Mouse (Mus musculus) thymus, adult 2 months (tissue): ENCODE data around the gene Gm6899.

Source experiments
- CTCF ChIP-seq: fragments of 200-500 bp; IDR thresholded peaks from 2 replicates; pipeline ENCODE4 v1.5.1; 2012; ENCODE audit warnings: mild to moderate bottlenecking, control low read depth, low read length, moderate library complexity, borderline replicate concordance; ENCODE audit not compliant: control insufficient read depth, poor library complexity, insufficient read depth; ENCODE audit errors: extremely low read depth
- POLR2A ChIP-seq: fragments of 200-500 bp; IDR thresholded peaks from 2 replicates; pipeline ENCODE4 v1.6.1; 2012; ENCODE audit warnings: mild to moderate bottlenecking, low read length, control low read depth, moderate library complexity; ENCODE audit not compliant: control insufficient read depth, poor library complexity, insufficient read depth; ENCODE audit errors: extremely low read depth

GRCm38 (mm10) chr11:26636239-26636638 lies 43.2 kb downstream of the Gm6899 start:
- TF ChIP-seq POLR2A (no peak), CTCF (no peak)
